Mouse (Mus musculus): ENCODE data around the gene Pnpt1.

DNA sequence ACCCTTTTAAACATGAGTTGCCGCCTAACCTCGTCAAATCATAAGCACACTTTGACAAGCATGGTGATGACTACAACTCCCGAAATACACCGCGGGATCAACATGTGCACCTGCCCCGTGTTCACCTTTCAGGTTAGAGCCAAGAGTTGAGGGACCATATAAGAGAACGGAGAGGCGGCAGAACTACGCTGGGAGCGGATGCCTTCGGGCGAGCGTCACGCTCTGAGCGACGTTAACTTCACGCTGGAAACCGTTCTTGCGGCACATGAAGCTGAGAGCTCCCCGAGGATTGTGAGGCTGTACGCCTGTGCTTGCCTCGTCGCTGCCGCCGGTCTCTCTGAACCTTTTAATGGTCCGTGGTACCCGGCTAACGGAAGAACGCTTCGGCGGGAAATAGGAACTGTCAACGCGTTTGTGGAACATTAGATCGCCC lies 41.4 kb downstream of the Pnpt1 start:
- TF ChIP-seq FLI1 (IDR thresholded peaks at IDR 0.05; ENCODE audit: low read length) = no peak
- TF ChIP-seq GATA1 (IDR thresholded peaks at IDR 0.05; ENCODE audit: borderline replicate concordance, low read length) = no peak

Measured in megakaryocyte, embryonic 14.5 days (primary cell).